Mouse (Mus musculus): ENCODE results near the gene Apobec1.

DNA sequence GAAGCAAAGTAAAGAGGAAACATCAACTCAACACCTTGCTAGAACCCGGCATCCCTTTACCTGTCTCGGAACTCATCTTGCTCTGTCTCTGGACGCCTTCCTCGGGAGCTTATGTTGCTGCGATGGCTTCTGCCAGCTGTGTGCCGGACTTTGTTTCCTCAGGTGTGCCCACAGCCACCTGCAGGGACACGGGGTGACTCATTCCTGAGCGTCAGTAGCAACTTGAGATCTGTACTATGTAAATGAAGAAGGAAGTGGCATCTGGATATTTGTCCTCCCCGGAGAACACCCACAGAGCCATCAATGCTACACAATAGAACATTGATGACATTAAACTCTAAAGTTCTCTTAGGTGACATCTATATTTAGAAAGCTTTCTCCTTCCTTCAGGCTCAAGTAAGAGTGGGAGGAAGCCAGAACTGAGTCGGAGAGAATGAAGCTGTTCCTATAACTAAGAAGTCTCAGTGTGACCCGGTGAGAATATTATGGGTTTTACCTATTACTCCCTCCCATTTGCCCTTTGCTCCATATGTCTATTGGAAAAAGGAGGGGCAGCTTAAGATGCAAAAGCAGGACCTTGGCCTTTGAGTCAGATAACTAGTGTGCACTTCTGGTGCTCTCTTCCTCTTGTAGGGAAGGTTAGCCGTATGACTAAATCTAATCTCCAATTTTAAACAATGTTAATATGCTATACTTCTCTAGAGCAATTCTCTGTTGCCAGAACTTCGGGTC lies 11.1 kb downstream of the Apobec1 start:
- TF ChIP-seq POLR2A (IDR thresholded peaks at IDR 0.05; ENCODE audit: insufficient read depth, low read depth, low read length) (no peak), CTCF (IDR thresholded peaks at IDR 0.05; ENCODE audit: insufficient read depth, low read depth, low read length) (no peak)
